Mouse (Mus musculus) adrenal gland, postnatal 36 days (tissue): ENCODE measurements at regions not wholly inside any gene's neighbourhood (a gene's known extent, or its start where the extent isn't known, plus 50 kb on each side); places are given as distances from the start of the nearest gene placed in this dataset.

Experiments
- DNase-seq, 2 experiments: peaks; one replicate each; pipeline ENCODE4 v3.0.0; 2021; ENCODE audit warnings: mixed read lengths in 1 of 2

- no peak for DNase-seq
Observed at GRCm38 (mm10) chr5:85706598-85706997, 358.8 kb downstream of the Cenpc1 start.

GRCm38 (mm10) chr5:85706084-85706483, 359.3 kb downstream of the Cenpc1 start:
- DNase-seq = no peak

GRCm38 (mm10) chr5:85677872-85678271, 387.5 kb downstream of the Cenpc1 start:
- no peak for DNase-seq

- DNase-seq = no peak
Observed at GRCm38 (mm10) chr5:85671121-85671520, 394.3 kb downstream of the Cenpc1 start.

- DNase-seq = no peak
Observed at GRCm38 (mm10) chr5:85661487-85661886, 403.9 kb downstream of the Cenpc1 start.

GRCm38 (mm10) chr5:85621078-85621477, 444.3 kb downstream of the Cenpc1 start:
- no peak for DNase-seq

GRCm38 (mm10) chr5:85614783-85615182, 450.6 kb downstream of the Cenpc1 start:
- DNase-seq = no peak

- no peak for DNase-seq
Observed at GRCm38 (mm10) chr5:85612606-85613005, 452.8 kb downstream of the Cenpc1 start.

- DNase-seq = no peak
Observed at GRCm38 (mm10) chr5:85609104-85609503, 456.3 kb downstream of the Cenpc1 start.

- no peak for DNase-seq
Observed at GRCm38 (mm10) chr5:85598164-85598563, 467.2 kb downstream of the Cenpc1 start.

GRCm38 (mm10) chr5:85595082-85595447, 470.3 kb downstream of the Cenpc1 start:
- DNase-seq = no peak

- no peak for DNase-seq
Observed at GRCm38 (mm10) chr5:85594413-85595081, 470.8 kb downstream of the Cenpc1 start.

GRCm38 (mm10) chr5:85592236-85592635, 473.1 kb downstream of the Cenpc1 start:
- DNase-seq = no peak

GRCm38 (mm10) chr5:85586727-85587126, 478.7 kb downstream of the Cenpc1 start:
- DNase-seq = peak; percentile 5 to 33

- no peak for DNase-seq
Observed at GRCm38 (mm10) chr5:85572531-85572930, 492.9 kb downstream of the Cenpc1 start.

GRCm38 (mm10) chr5:85571967-85572366, 493.4 kb downstream of the Cenpc1 start:
- no peak for DNase-seq

- DNase-seq = no peak
Observed at GRCm38 (mm10) chr5:85571381-85571780, 494.0 kb downstream of the Cenpc1 start.

- DNase-seq = no peak
Observed at GRCm38 (mm10) chr5:85536329-85536728, 529.1 kb downstream of the Cenpc1 start.

- no peak for DNase-seq
Observed at GRCm38 (mm10) chr5:85525385-85526194, 539.8 kb downstream of the Cenpc1 start.

- DNase-seq = no peak
Observed at GRCm38 (mm10) chr5:85505244-85505643, 560.1 kb downstream of the Cenpc1 start.

- DNase-seq = no peak
Observed at GRCm38 (mm10) chr5:85497261-85497660, 568.1 kb downstream of the Cenpc1 start.

GRCm38 (mm10) chr5:85485733-85486322, 579.6 kb downstream of the Cenpc1 start:
- no peak for DNase-seq

GRCm38 (mm10) chr5:85485157-85485556, 580.2 kb downstream of the Cenpc1 start:
- DNase-seq = no peak
